Mouse (Mus musculus): ENCODE data around the gene Leprot.
A peak's percentile ranks its signal among the peaks of the same experiment; 100 is the strongest.

Gene Leprot

DNA sequence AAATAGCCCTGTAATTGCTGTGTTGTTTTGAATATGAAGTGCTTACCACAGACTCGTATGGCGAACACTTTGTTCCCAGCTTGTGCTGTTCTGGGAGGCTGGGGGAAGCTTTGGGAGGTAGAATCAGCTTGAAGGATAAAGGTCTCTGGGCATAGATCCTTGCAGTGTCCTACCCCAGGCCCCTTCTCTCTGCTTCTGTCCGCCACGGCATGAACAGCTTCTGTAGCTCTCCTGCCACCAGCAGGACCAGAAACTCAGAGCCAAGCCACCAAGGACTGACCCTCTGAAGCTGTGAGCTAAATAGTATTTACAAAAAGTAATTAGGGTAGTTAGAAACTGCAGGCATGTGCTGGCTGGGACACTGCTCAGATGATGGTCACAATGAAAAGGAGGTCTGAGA is 17.2 kb downstream of the Leprot start:
- DNase-seq, result no peak

- no peak for DNase-seq
These were observed 21.6 kb downstream of the Leprot start for GRCm38 (mm10) chr4:101669161-101669560.

- no peak for DNase-seq
These were observed 22.3 kb downstream of the Leprot start for GRCm38 (mm10) chr4:101669811-101670210.

- DNase-seq, result no peak
These were observed 27.3 kb downstream of the Leprot start for GRCm38 (mm10) chr4:101674790-101675189.

GRCm38 (mm10) chr4:101675726-101676125 is 28.2 kb downstream of the Leprot start:
- peak; percentile 81 for DNase-seq

DNA sequence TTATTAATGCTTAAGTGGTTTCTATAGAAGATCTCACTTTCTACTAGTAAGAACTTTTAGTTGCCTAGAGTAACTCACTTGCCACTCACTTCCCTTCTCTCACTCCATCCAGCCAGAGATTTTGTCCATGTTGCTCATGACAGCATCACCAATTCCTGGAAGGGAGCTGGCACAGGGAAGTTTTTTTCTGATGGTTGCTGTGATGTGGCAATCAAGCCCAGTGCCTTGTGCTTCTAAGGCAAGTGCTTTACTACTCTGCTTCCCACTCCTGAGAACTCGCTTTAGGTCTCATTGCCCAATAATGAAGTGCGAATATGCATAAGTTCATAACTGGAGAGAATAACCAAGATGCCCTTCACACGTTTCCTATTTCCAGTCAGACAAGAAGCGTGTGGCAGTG is 35.1 kb downstream of the Leprot start:
- no peak for DNase-seq

GRCm38 (mm10) chr4:101683086-101683485 is 35.6 kb downstream of the Leprot start:
- no peak for DNase-seq

DNA sequence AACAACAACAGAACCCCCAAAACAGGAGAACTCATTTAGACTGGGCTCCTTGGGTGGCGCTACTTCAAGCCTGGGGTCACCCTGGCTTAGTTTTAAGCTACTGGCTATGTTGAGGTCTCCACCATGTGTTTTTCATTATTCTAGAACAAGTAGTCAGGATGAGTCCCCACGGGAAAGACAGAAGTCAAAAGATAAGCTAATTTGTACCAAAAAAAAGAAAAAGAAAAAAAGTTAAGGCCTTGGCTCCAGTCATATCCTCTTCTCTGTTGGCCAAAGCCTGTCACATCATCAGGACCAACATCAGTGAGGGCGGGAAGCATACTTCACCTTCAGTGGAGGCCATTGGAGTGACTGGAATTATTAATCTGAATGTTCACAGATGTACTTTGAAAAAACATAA is 37.3 kb downstream of the Leprot start:
- no peak for DNase-seq

DNA sequence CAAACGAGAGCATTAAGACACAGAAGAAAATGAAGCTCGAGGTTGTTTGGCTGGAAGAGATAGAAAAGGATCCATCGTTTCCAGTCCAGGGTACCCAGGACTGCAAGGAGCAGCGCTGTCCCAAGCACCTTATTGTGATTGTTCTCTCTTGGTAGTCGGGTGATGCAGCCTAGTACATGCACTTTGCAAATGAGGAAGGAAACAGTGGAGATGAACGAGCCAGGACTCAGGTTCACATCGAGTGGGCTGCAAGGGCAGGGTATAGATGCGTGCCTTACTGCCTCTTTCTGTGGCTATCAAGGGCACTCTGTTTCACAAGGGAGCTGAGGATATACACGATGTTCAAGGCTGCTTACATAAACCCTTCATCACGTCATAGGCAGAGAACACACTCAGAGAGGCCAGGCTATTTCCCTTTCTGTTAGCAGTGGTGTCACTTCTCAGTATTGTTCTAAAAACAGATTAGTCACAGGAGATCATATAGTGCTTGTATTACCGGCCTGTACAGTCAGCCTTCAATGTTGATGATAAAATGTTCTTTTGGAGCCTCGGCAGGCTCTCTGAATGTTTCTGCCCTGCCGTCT is 38.8 kb downstream of the Leprot start:
- no peak for DNase-seq

DNA sequence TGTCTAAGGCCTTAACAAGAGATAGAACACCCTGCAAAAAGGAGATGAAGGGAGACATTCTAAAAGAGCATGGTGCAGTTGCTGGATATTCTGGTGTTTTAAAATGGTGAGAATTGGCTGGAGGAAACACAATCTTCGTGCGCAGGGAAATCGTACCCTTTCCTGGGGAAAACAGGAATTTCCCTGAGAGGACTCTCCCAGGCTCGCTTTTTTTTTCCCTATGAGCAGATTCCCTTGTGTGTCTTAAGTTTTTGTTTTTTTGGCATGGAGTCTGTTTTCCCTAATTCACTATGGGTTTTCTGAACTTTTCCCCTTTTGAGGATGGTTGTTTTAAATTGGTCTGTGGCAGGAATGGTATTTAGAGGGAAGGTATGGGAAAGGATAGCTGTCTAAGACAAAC is 41.7 kb downstream of the Leprot start:
- DNase-seq, result no peak

DNA sequence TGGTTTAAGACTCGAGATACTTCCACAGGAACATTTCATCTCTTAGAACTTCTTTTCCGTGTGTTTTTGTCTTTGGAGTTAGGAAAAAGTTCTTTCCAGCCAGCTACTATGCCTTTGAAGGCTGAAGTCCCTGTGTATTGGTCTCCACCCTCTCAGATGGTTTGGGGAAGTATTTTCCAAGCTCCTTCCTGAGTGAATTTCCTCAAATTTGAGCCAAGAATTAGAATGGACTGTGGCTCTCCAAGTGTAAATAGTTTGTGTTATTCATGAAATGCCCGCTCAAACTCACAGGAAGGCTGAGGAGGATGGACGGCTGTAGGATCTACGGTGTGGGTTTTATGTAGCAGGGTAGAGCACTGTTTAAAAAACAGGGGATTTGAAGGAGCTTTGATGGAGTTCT is 42.1 kb downstream of the Leprot start:
- DNase-seq, result no peak

GRCm38 (mm10) chr4:101692892-101693291 is 45.4 kb downstream of the Leprot start:
- peak; percentile 71 for DNase-seq

DNA sequence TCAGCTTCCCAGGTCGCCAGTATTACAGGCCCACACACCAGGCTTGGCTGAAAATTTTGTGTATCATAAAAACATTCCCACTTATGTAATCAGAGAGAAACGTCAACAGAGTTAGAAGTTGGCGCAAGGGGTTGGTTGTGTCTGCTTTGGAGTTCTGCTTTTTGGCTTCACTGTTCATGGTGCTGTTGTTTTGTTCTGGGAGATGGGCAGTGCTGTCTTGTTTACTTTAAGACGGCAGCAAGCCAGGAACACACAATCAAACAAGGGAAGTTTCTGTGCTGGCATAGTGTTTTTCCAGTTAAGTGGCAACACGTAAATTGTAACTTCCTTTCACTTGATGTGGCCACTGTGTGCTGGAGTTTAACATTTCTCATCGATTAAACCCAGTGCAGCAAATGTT is 47.0 kb downstream of the Leprot start:
- DNase-seq, result peak; percentile 87

- DNase-seq, result no peak
These were observed 49.7 kb downstream of the Leprot start for GRCm38 (mm10) chr4:101697236-101697635.

GRCm38 (mm10) chr4:101699423-101699822 is 51.9 kb downstream of the Leprot start:
- DNase-seq, result peak; percentile 60

GRCm38 (mm10) chr4:101700892-101701640 is 53.5 kb downstream of the Leprot start:
- peak; percentile 43 for DNase-seq

GRCm38 (mm10) chr4:101705325-101705724 is 57.8 kb downstream of the Leprot start:
- no peak for DNase-seq

- no peak for DNase-seq
These were observed 59.7 kb downstream of the Leprot start for GRCm38 (mm10) chr4:101707234-101707633.

DNA sequence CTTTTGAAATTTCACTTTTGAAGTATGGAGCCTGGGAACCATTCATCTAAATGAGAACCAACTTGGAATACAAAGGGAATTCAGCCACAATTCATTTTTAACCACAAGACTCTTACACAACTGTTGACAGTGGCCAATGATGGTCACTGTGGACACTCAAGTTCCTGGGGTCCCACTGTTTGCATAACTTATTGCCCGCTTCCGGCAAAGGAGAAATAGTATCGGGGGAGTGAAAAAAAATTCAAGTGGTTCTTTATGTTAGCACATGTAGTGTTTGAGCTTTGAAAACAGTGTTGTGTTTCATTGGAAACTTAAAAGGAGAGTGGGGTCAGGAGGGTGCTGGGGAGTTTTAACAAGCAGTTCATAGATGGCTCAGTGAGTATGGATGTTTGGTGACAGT is 60.4 kb downstream of the Leprot start:
- no peak for DNase-seq
